Mouse (Mus musculus): ENCODE measurements around the gene Ncam1. TPM values are rescaled to one million over a fixed set of nuclear protein-coding genes. Genes with fewer than 3 reads are reported as not detected.

Ncam1 gene
- polyA plus RNA-seq, 1 experiment = 7.2 TPM

DNA sequence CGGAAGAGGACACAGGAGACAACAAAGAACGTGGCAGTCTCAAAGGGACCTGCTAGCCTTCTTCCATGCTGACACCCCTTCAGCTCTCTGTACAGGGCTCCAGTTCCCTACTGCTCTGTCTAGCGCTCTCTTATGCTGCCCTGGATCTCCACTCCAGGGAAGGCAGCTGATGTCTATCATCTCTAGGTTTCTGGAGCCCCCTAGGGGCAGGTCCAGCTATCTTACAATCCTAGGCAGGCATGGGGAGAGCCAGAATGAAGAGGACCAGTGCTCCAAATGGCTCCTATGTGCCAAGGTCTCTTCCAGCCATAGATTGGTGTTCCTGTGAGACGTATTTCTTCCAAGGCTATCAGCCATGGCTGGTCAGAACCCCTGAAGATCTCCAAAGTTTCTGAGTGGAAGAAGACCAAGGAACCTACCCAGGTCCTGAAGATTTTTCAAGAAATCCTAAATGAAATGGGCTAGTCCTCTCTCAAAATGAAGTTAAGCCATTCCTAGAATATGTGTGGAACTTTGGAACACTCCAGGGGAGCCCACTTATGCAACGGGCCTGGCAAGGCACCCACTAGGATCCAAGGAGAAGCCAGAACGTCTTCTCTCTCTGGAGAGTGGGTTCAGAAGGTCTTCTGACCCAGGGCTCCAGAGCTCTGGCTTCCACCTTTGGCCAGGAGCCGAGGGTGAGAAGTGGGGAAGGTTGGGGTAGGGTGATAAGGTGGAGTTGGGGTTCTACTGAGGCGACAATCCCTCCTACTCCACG lies 290.7 kb downstream of the Ncam1 start:
- H3K4me1 ChIP-seq (ENCODE audit: control insufficient read depth, insufficient read depth, low read length) = no peaks in the 10 kb centered on the region
- H3K36me3 ChIP-seq (ENCODE audit: control insufficient read depth, insufficient read depth, low read length, poor library complexity, severe bottlenecking) = no peaks in the 10 kb centered on the region
- H3K27ac ChIP-seq (ENCODE audit: insufficient read depth, low read length) = no peak overlapping the region
- no peaks in the 10 kb centered on the region for H3K9me3 ChIP-seq (replicated peaks; ENCODE audit: control insufficient read depth, insufficient read depth, low read length, poor library complexity, severe bottlenecking)
- no peak overlapping the region for H3K4me3 ChIP-seq (ENCODE audit: low read depth, low read length)
- TF ChIP-seq CTCF (IDR thresholded peaks at IDR 0.05; ENCODE audit: low read depth, low read length) = peak; percentile 11
- no peak for TF ChIP-seq EP300 (IDR thresholded peaks at IDR 0.05; ENCODE audit: insufficient read depth, low read depth, low read length)
- H3K27me3 ChIP-seq (ENCODE audit: control insufficient read depth, insufficient read depth, low read length, poor library complexity, severe bottlenecking) = no peaks in the 10 kb centered on the region
- H3K9ac ChIP-seq (ENCODE audit: low read depth, poor library complexity, severe bottlenecking) = no peak overlapping the region

DNA sequence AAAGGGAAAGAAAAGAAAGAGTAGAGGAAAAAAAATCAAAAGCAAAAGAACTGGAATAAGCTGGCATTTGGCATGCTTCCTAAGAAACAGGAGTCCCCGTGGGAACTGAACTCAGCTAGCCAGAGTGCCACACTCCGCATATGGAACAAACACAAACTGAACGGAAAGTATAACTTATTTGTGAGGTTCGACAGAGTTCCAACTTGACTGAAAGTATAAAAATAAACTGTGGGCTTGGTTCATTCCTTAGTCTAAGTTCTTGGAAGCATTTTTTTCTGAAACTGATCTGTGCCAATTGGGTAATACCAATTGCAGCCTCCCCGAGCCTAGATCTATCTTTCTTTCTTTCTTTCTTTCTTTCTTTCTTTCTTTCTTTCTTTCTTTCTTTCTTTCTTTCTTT lies 294.1 kb downstream of the Ncam1 start:
- Histone ChIP-seq H3K4me1 (ENCODE audit: control insufficient read depth, insufficient read depth, low read length) (no peaks in the 10 kb centered on the region), H3K27me3 (ENCODE audit: control insufficient read depth, insufficient read depth, low read length, poor library complexity, severe bottlenecking) (no peaks in the 10 kb centered on the region), H3K36me3 (ENCODE audit: control insufficient read depth, insufficient read depth, low read length, poor library complexity, severe bottlenecking) (no peaks in the 10 kb centered on the region), H3K9ac (ENCODE audit: low read depth, poor library complexity, severe bottlenecking) (no peak overlapping the region), H3K4me3 (ENCODE audit: low read depth, low read length) (no peak overlapping the region), H3K9me3 (replicated peaks; ENCODE audit: control insufficient read depth, insufficient read depth, low read length, poor library complexity, severe bottlenecking) (no peaks in the 10 kb centered on the region), H3K27ac (ENCODE audit: insufficient read depth, low read length) (no peak overlapping the region)
- no peak for TF ChIP-seq CTCF (IDR thresholded peaks at IDR 0.05; ENCODE audit: low read depth, low read length)
- TF ChIP-seq POLR2A (IDR thresholded peaks at IDR 0.05; ENCODE audit: insufficient read depth, low read length) = no peak
- no peak for TF ChIP-seq EP300 (IDR thresholded peaks at IDR 0.05; ENCODE audit: insufficient read depth, low read depth, low read length)

GRCm38 (mm10) chr9:49502245-49502644 lies 296.5 kb downstream of the Ncam1 start:
- TF ChIP-seq POLR2A (IDR thresholded peaks at IDR 0.05; ENCODE audit: insufficient read depth, low read length) (no peak), CTCF (IDR thresholded peaks at IDR 0.05; ENCODE audit: low read depth, low read length) (no peak), EP300 (IDR thresholded peaks at IDR 0.05; ENCODE audit: insufficient read depth, low read depth, low read length) (no peak)
- Histone ChIP-seq H3K9ac (ENCODE audit: low read depth, poor library complexity, severe bottlenecking) (no peak overlapping the region), H3K27me3 (ENCODE audit: control insufficient read depth, insufficient read depth, low read length, poor library complexity, severe bottlenecking) (no peaks in the 10 kb centered on the region), H3K27ac (ENCODE audit: insufficient read depth, low read length) (no peak overlapping the region), H3K4me3 (ENCODE audit: low read depth, low read length) (no peak overlapping the region), H3K9me3 (replicated peaks; ENCODE audit: control insufficient read depth, insufficient read depth, low read length, poor library complexity, severe bottlenecking) (no peaks in the 10 kb centered on the region), H3K36me3 (ENCODE audit: control insufficient read depth, insufficient read depth, low read length, poor library complexity, severe bottlenecking) (no peaks in the 10 kb centered on the region), H3K4me1 (ENCODE audit: control insufficient read depth, insufficient read depth, low read length) (no peaks in the 10 kb centered on the region)

- Histone ChIP-seq H3K4me1 (ENCODE audit: control insufficient read depth, insufficient read depth, low read length) (no peaks in the 10 kb centered on the region), H3K27me3 (ENCODE audit: control insufficient read depth, insufficient read depth, low read length, poor library complexity, severe bottlenecking) (no peaks in the 10 kb centered on the region), H3K9ac (ENCODE audit: low read depth, poor library complexity, severe bottlenecking) (no peak overlapping the region), H3K27ac (ENCODE audit: insufficient read depth, low read length) (no peak overlapping the region), H3K36me3 (ENCODE audit: control insufficient read depth, insufficient read depth, low read length, poor library complexity, severe bottlenecking) (no peaks in the 10 kb centered on the region), H3K9me3 (replicated peaks; ENCODE audit: control insufficient read depth, insufficient read depth, low read length, poor library complexity, severe bottlenecking) (no peaks in the 10 kb centered on the region), H3K4me3 (ENCODE audit: low read depth, low read length) (no peak overlapping the region)
- TF ChIP-seq CTCF (IDR thresholded peaks at IDR 0.05; ENCODE audit: low read depth, low read length) (no peak), POLR2A (IDR thresholded peaks at IDR 0.05; ENCODE audit: insufficient read depth, low read length) (no peak), EP300 (IDR thresholded peaks at IDR 0.05; ENCODE audit: insufficient read depth, low read depth, low read length) (no peak)
Measured at GRCm38 (mm10) chr9:49499878-49500277, 298.8 kb downstream of the Ncam1 start.

DNA sequence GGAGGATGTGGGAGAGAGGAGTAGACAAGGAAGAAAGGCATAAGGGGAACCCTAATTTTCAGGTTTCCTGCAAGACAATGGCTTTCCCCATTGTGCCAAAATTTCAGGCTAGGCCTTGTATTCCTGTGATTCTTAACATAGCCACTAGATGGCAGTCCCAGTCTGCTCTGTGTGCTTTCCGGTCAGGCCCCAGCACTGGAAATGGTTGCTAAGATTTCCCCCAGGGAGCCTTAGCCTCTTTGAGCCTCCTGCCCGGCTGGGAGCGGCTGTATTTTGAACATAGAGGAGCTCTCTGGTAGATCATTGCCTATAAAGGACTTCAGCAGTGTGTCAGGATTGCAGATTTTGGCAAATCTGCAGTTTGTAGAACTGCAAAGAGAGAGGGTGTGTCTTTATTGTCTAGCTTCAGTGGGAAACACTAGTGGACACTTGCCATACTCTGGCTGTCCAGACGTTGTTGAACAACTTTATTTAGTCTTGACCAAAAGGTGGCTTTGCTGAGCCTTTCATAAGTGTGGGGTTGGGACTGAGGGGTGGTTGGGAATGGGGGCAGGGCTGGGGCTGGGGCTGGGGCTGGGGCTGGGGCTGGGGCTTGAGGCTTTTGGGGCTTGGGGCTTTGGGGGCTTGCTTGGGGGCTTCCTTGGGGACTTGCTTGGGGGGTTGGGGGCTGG lies 304.6 kb downstream of the Ncam1 start:
- no peak overlapping the region for H3K27ac ChIP-seq (ENCODE audit: insufficient read depth, low read length)
- no peaks in the 10 kb centered on the region for H3K4me1 ChIP-seq (ENCODE audit: control insufficient read depth, insufficient read depth, low read length)
- no peak overlapping the region for H3K9ac ChIP-seq (ENCODE audit: low read depth, poor library complexity, severe bottlenecking)
- TF ChIP-seq CTCF (IDR thresholded peaks at IDR 0.05; ENCODE audit: low read depth, low read length) (peak; percentile 75), POLR2A (IDR thresholded peaks at IDR 0.05; ENCODE audit: insufficient read depth, low read length) (no peak), EP300 (IDR thresholded peaks at IDR 0.05; ENCODE audit: insufficient read depth, low read depth, low read length) (no peak)
- H3K9me3 ChIP-seq (replicated peaks; ENCODE audit: control insufficient read depth, insufficient read depth, low read length, poor library complexity, severe bottlenecking) = no peaks in the 10 kb centered on the region
- H3K4me3 ChIP-seq (ENCODE audit: low read depth, low read length) = no peak overlapping the region
- H3K36me3 ChIP-seq (ENCODE audit: control insufficient read depth, insufficient read depth, low read length, poor library complexity, severe bottlenecking) = no peaks in the 10 kb centered on the region
- H3K27me3 ChIP-seq (ENCODE audit: control insufficient read depth, insufficient read depth, low read length, poor library complexity, severe bottlenecking) = no peaks in the 10 kb centered on the region

- no peak for TF ChIP-seq CTCF (IDR thresholded peaks at IDR 0.05; ENCODE audit: low read depth, low read length)
- TF ChIP-seq POLR2A (IDR thresholded peaks at IDR 0.05; ENCODE audit: insufficient read depth, low read length) = no peak
- TF ChIP-seq EP300 (IDR thresholded peaks at IDR 0.05; ENCODE audit: insufficient read depth, low read depth, low read length) = no peak
- no peak overlapping the region for H3K9ac ChIP-seq (ENCODE audit: low read depth, poor library complexity, severe bottlenecking)
Measured at GRCm38 (mm10) chr9:49490609-49491008, 308.1 kb downstream of the Ncam1 start.

More at GRCm38 (mm10) chr9:49490609-49491008, 308.1 kb downstream of the Ncam1 start:
- no peak overlapping the region for H3K4me3 ChIP-seq (ENCODE audit: low read depth, low read length)
- H3K4me1 ChIP-seq (ENCODE audit: control insufficient read depth, insufficient read depth, low read length) = no peaks in the 10 kb centered on the region
- no peaks in the 10 kb centered on the region for H3K36me3 ChIP-seq (ENCODE audit: control insufficient read depth, insufficient read depth, low read length, poor library complexity, severe bottlenecking)
- no peaks in the 10 kb centered on the region for H3K27me3 ChIP-seq (ENCODE audit: control insufficient read depth, insufficient read depth, low read length, poor library complexity, severe bottlenecking)
- no peaks in the 10 kb centered on the region for H3K9me3 ChIP-seq (replicated peaks; ENCODE audit: control insufficient read depth, insufficient read depth, low read length, poor library complexity, severe bottlenecking)
- no peak overlapping the region for H3K27ac ChIP-seq (ENCODE audit: insufficient read depth, low read length)
